Mouse (Mus musculus) ES-E14 (cell line): ENCODE results near the gene Synrg. TPM values are rescaled to one million over a fixed set of nuclear protein-coding genes. Genes with fewer than 3 reads are reported as not detected.

Source experiments
- DNase-seq: peaks from one replicate; pipeline ENCODE4 v3.0.0-alpha.2; 2013; ENCODE audit warnings: low read depth, low spot score
- H3K27ac ChIP-seq: 2 replicates; pipeline ENCODE4 v1.5.1; 2012; ENCODE audit warnings: low read depth, mild to moderate bottlenecking, low read length, moderate library complexity, mixed read lengths; ENCODE audit not compliant: poor library complexity, insufficient read depth, severe bottlenecking
- H3K36me3 ChIP-seq: 2 replicates; pipeline ENCODE4 v1.6.1; 2012; ENCODE audit warnings: mild to moderate bottlenecking, low read length, moderate library complexity, mixed read lengths; ENCODE audit not compliant: control insufficient read depth, poor library complexity, insufficient read depth, severe bottlenecking
- H3K4me1 ChIP-seq, 2 experiments: fragments of 150-350 bp in 1 of 2; sonication (generic) in 1 of 2; 2 replicates each; pipeline ENCODE4 v1.6.1; 2012; ENCODE audit warnings: low read length in 2 of 2, mild to moderate bottlenecking in 1 of 2, mixed read lengths in 1 of 2; ENCODE audit not compliant: control insufficient read depth in 2 of 2, insufficient read depth in 2 of 2, poor library complexity in 1 of 2
- H3K4me3 ChIP-seq, 2 experiments: fragments of 150-350 bp in 1 of 2; sonication (generic) in 1 of 2; 2 replicates each; pipeline ENCODE4 v1.5.1; 2012; ENCODE audit warnings: low read length in 2 of 2, low read depth in 1 of 2, mild to moderate bottlenecking in 1 of 2, mixed read lengths in 1 of 2; ENCODE audit not compliant: insufficient read depth in 1 of 2, poor library complexity in 1 of 2, severe bottlenecking in 1 of 2
- H3K9ac ChIP-seq: 2 replicates; pipeline ENCODE4 v1.6.1; 2012; ENCODE audit warnings: low read depth, mild to moderate bottlenecking, low read length, mixed read lengths; ENCODE audit not compliant: poor library complexity, insufficient read depth, severe bottlenecking
- H3K9me3 ChIP-seq: fragments of 150-350 bp; sonication (generic); 2 replicates; pipeline ENCODE4 v1.6.1; 2012; ENCODE audit warnings: low read depth, mild to moderate bottlenecking, low read length; ENCODE audit not compliant: control insufficient read depth, insufficient read depth
- CHD2 ChIP-seq: IDR thresholded peaks from 2 replicates; pipeline ENCODE4 v1.6.1; 2014; ENCODE audit warnings: mild to moderate bottlenecking, low read depth, low read length, inconsistent platforms
- HCFC1 ChIP-seq: IDR thresholded peaks from 2 replicates; pipeline ENCODE4 v1.6.1; 2012; ENCODE audit warnings: low read length, inconsistent platforms, borderline replicate concordance; ENCODE audit not compliant: insufficient read depth
- MAFK ChIP-seq: IDR thresholded peaks from 2 replicates; pipeline ENCODE4 v1.6.1; 2014; ENCODE audit warnings: mild to moderate bottlenecking, low read depth, low read length, inconsistent platforms; ENCODE audit not compliant: insufficient read depth
- ZC3H11A ChIP-seq: IDR thresholded peaks from 2 replicates; pipeline ENCODE4 v1.6.1; 2012; ENCODE audit warnings: low read depth, mild to moderate bottlenecking, inconsistent platforms, low read length, borderline replicate concordance
- ZNF384 ChIP-seq: IDR thresholded peaks from 2 replicates; pipeline ENCODE4 v1.6.1; 2012; ENCODE audit warnings: low read depth, low read length, inconsistent platforms
- in situ Hi-C, 2 experiments: fragments of 600-800 bp; cut with MboI; formaldehyde crosslinking; loops; one replicate each; pipeline ENCODE4 v1.15.1; 2025; ENCODE audit warnings: low sequenced_read_pairs in 2 of 2, inconsistent platforms in 1 of 2; ENCODE audit not compliant: unreplicated experiment in 2 of 2
- total RNA-seq: library from RNA; depleted of rRNA; stranded (reverse); fragments of 300-350 nt; gene quantifications from 2 replicates; pipeline ENCODE4 v1.2.3, GENCODE M21; 2012

Synrg gene
- total RNA-seq, 1 experiment = 10.8 TPM

- TF ChIP-seq HCFC1 (no peak), ZNF384 (no peak), CHD2 (no peak), MAFK (no peak), ZC3H11A (no peak)
- DNase-seq = no peak
- Histone ChIP-seq H3K9me3 (no peaks in the 10 kb centered on the region), H3K4me1 (peaks cover 2 to 4% of the 10 kb centered on the region in 2 experiments; a peak in 2 of 4 replicates), H3K9ac (no peak overlapping the region), H3K27ac (no peak overlapping the region), H3K4me3 (no peak overlapping the region), H3K36me3 (peaks cover 2% of the 10 kb centered on the region; the same call in 1 of the 2 replicates)
- in situ Hi-C loops = no loop called here
Observed at GRCm38 (mm10) chr11:83991701-83992100, 27.5 kb downstream of the Synrg start.

DNA sequence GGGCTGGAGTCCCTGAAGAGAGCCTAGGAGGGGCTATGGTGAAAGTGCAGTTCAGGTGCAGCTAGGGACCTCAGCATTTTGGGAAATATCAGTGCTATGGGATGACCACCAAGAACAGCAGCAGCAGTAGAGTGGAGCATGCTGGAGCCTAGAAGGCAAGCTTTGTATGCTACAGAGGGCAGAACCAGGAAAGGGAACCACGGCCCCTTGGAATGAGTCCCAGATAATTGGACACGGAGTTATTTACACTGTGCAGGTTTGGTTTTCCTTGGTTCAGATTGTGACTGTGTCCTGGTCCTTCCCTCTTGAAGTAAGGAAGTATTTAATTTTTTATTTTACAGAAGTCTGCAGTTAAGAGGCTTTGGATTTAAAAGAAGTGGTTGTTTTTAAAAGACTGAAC, 29.2 kb downstream of the Synrg start:
- in situ Hi-C loops = no loop called here
- TF ChIP-seq ZNF384 (no peak), HCFC1 (no peak), MAFK (no peak), CHD2 (no peak), ZC3H11A (no peak)

DNA sequence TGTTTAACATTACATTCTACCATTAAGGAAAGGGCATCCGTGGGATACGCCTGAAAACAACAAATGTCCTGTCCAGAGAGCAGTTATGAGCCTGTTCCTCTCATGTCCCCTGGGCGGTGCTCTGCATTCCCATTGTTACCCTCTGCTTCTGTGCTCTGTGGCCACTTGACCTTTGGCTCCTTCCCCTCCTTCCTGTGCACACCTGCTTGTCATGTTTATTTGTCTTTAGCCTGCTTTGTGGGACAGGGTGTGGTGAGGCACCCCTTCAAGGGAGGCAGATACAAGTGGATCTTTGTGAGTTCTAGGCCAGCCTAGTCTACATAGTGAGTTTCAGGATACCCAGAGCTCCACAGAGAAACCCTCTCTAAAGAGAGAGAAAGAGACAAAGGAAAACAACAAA, 30.3 kb downstream of the Synrg start:
- peaks cover 2% of the 10 kb centered on the region; the same call in 1 of the 2 replicates for H3K36me3 ChIP-seq
- H3K4me3 ChIP-seq = no peak overlapping the region
- no peak for DNase-seq
- H3K9ac ChIP-seq = no peak overlapping the region
- no peak for TF ChIP-seq HCFC1
- no peak for TF ChIP-seq ZC3H11A
- TF ChIP-seq CHD2 = no peak
- no peak for TF ChIP-seq ZNF384
- no peak for TF ChIP-seq MAFK
- in situ Hi-C loops = no loop called here
- H3K4me1 ChIP-seq = peaks cover 2 to 4% of the 10 kb centered on the region in 2 experiments; a peak in 2 of 4 replicates
- no peak overlapping the region for H3K27ac ChIP-seq
- H3K9me3 ChIP-seq = no peaks in the 10 kb centered on the region

More for the DNA sequence above, 29.2 kb downstream of the Synrg start:
- H3K9ac ChIP-seq = no peak overlapping the region
- no peak overlapping the region for H3K27ac ChIP-seq
- no peak overlapping the region for H3K4me3 ChIP-seq
- DNase-seq = no peak
- peaks cover 2 to 4% of the 10 kb centered on the region in 2 experiments; a peak in 2 of 4 replicates for H3K4me1 ChIP-seq
- peaks cover 2% of the 10 kb centered on the region; the same call in 1 of the 2 replicates for H3K36me3 ChIP-seq
- H3K9me3 ChIP-seq = no peaks in the 10 kb centered on the region

- DNase-seq = no peak
- no peak overlapping the region for H3K9ac ChIP-seq
- H3K9me3 ChIP-seq = no peaks in the 10 kb centered on the region
- in situ Hi-C loops = no loop called here
- no peak overlapping the region for H3K4me3 ChIP-seq
- peaks cover 2 to 4% of the 10 kb centered on the region in 2 experiments; a peak in 2 of 4 replicates for H3K4me1 ChIP-seq
- TF ChIP-seq ZNF384 = no peak
- no peak for TF ChIP-seq ZC3H11A
- TF ChIP-seq CHD2 = no peak
- TF ChIP-seq HCFC1 = no peak
- no peak for TF ChIP-seq MAFK
- peaks cover 2% of the 10 kb centered on the region; the same call in 1 of the 2 replicates for H3K36me3 ChIP-seq
- H3K27ac ChIP-seq = no peak overlapping the region; the same call in 1 of the 2 replicates
Observed at GRCm38 (mm10) chr11:83995535-83995950, 31.3 kb downstream of the Synrg start.
